Mouse (Mus musculus) megakaryocyte, embryonic 14.5 days (primary cell): ENCODE data around the gene Eid1. TPM values are rescaled to one million over a fixed set of nuclear protein-coding genes. Genes with fewer than 3 reads are reported as not detected.

ENCODE experiments used
- H3K27me3 ChIP-seq: replicated peaks from 2 replicates; pipeline ENCODE3; 2012; ENCODE audit warnings: inconsistent platforms
- H3K36me3 ChIP-seq: replicated peaks from 2 replicates; pipeline ENCODE3; 2012; ENCODE audit warnings: low read length, inconsistent platforms, mixed read lengths
- H3K4me1 ChIP-seq: 2 replicates; pipeline ENCODE4 v1.6.1; 2012; ENCODE audit warnings: inconsistent platforms
- H3K4me3 ChIP-seq: replicated peaks from 2 replicates; pipeline ENCODE3; 2012; ENCODE audit warnings: moderate library complexity, mild to moderate bottlenecking, inconsistent platforms
- H3K9me3 ChIP-seq: 2 replicates; pipeline ENCODE4 v1.6.1; 2012; ENCODE audit warnings: inconsistent platforms
- FLI1 ChIP-seq: IDR thresholded peaks from 2 replicates; pipeline ENCODE4 v1.6.1; 2012; ENCODE audit warnings: low read length, inconsistent platforms, mixed read lengths
- GATA1 ChIP-seq: IDR thresholded peaks from 3 replicates; pipeline ENCODE4 v1.6.1; 2012; ENCODE audit warnings: mixed read lengths, low read length, inconsistent platforms, borderline replicate concordance
- polyA plus RNA-seq: library from polyadenylated mRNA; stranded (reverse); fragments of >175 nt; gene quantifications from 2 replicates; pipeline ENCODE4 v1.2.3, GENCODE M21; 2012; ENCODE audit warnings: low replicate concordance; ENCODE audit not compliant: insufficient read depth

Gene Eid1
- polyA plus RNA-seq, 1 experiment: 37.5 TPM

GRCm38 (mm10) chr2:125724086-125724430 lies 51.2 kb downstream of the Eid1 start, which contains the start of gene Shc4:
TSS of gene Shc4 (minus strand) at chr2:125724148.
- Histone ChIP-seq H3K9me3 (peaks cover 3% of the 10 kb centered on the region; the same call in 1 of the 2 replicates), H3K4me1 (peaks cover 25% of the 10 kb centered on the region), H3K4me3 (peak within 1 kb of the TSS; percentile 87), H3K36me3 (no peaks in the 10 kb centered on the region), H3K27me3 (peaks cover 89% of the 10 kb centered on the region)
- TF ChIP-seq GATA1 (no peak), FLI1 (no peak)

Other genes starting within 250 kb of the Eid1 start
- not detected in 2 replicates for gene Gm9913, start 168.0 kb upstream of the Eid1 start, polyA plus RNA-seq
- not detected in 2 replicates for gene Fbn1, start 165.1 kb upstream of the Eid1 start, polyA plus RNA-seq
- 0.47 and 0.58 TPM in 2 replicates for gene Cep152, start 48.0 kb upstream of the Eid1 start, polyA plus RNA-seq
- gene Shc4, start 51.1 kb downstream of the Eid1 start, polyA plus RNA-seq: 0.17 TPM in 1 of 2 replicates, not detected in the other
- 1.6 and 1.9 TPM in 2 replicates for gene Secisbp2l, start 109.8 kb downstream of the Eid1 start, polyA plus RNA-seq
- 3.0 and 5.8 TPM in 2 replicates for gene Galk2, start 186.0 kb downstream of the Eid1 start, polyA plus RNA-seq
- 2.3 TPM in 1 of 2 replicates, not detected in the other for gene Cops2, start 186.0 kb downstream of the Eid1 start, polyA plus RNA-seq